Mouse (Mus musculus) intestine, embryonic 15.5 days (tissue): Measurements from ENCODE around the gene S1pr3. TPM values are rescaled to one million over a fixed set of nuclear protein-coding genes. Genes with fewer than 3 reads are reported as not detected.

Experiments used
- ATAC-seq: fragments of 200-750 bp; cut with Nextera tagmentation; 2 replicates; pipeline ENCODE4 v1.8.0; 2017; ENCODE audit warnings: moderate TSS enrichment, moderate library complexity
- H3K27ac ChIP-seq: fragments of 300-500 bp; sonication (generic); 2 replicates; pipeline ENCODE4 v1.5.1; 2015; ENCODE audit warnings: mild to moderate bottlenecking, inconsistent platforms
- H3K27me3 ChIP-seq: fragments of 300-500 bp; sonication (generic); replicated peaks from 2 replicates; pipeline ENCODE4 v1.6.1; 2015; ENCODE audit warnings: inconsistent platforms
- H3K36me3 ChIP-seq: fragments of 300-500 bp; sonication (generic); 2 replicates; pipeline ENCODE4 v1.6.1; 2015; ENCODE audit warnings: inconsistent platforms
- H3K4me1 ChIP-seq: fragments of 300-500 bp; sonication (generic); replicated peaks from 2 replicates; pipeline ENCODE4 v1.6.1; 2015; ENCODE audit warnings: inconsistent platforms
- H3K4me2 ChIP-seq: fragments of 300-500 bp; sonication (generic); replicated peaks from 2 replicates; pipeline ENCODE4 v1.6.1; 2015; ENCODE audit warnings: mild to moderate bottlenecking, inconsistent platforms
- H3K4me3 ChIP-seq: fragments of 300-500 bp; sonication (generic); replicated peaks from 2 replicates; pipeline ENCODE4 v1.5.1; 2015; ENCODE audit warnings: inconsistent platforms
- H3K9ac ChIP-seq: fragments of 300-500 bp; sonication (generic); 2 replicates; pipeline ENCODE4 v1.6.1; 2015; ENCODE audit warnings: inconsistent platforms
- H3K9me3 ChIP-seq: fragments of 300-500 bp; sonication (generic); 2 replicates; pipeline ENCODE4 v1.6.1; 2016; ENCODE audit warnings: inconsistent platforms
- WGBS: fragments of 180-500 bp; shearing (Covaris S2); methylation state at CpG from one replicate; pipeline ENCODE4 v1.1.7; 2015; 5-methylcytosine and 5-hydroxymethylcytosine counted together
- polyA plus RNA-seq: library from polyadenylated mRNA; unstranded; fragments of >200 nt; fragmentation: Nextera tagmentation; extraction: Ambion mirVana; gene quantifications from 2 replicates; pipeline ENCODE4 v1.2.1, GENCODE M21; 2015

Gene S1pr3
- polyA plus RNA-seq, 1 experiment from 2014 or later: 46.6 TPM

DNA sequence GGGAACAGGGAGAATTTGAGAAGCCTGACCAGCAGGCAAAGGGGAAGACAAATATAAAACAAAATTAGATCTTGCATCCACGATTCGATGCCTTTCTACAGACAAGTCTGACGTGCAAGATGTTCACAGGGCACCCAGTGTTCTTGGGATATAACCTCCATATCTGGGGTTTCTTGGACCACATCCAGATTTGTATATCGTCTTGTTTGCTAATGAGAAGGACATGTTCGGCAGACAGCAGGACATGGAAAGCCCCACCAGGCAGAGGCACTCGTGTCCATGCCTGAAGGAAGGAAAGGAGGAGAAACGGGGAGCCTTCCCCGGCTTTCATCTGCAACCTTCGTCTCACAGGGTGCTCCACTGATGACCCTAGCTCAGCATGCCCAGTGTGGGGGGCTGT, 2.8 kb downstream of the S1pr3 start:
- peak overlapping the region; percentile 69 for H3K27ac ChIP-seq

DNA sequence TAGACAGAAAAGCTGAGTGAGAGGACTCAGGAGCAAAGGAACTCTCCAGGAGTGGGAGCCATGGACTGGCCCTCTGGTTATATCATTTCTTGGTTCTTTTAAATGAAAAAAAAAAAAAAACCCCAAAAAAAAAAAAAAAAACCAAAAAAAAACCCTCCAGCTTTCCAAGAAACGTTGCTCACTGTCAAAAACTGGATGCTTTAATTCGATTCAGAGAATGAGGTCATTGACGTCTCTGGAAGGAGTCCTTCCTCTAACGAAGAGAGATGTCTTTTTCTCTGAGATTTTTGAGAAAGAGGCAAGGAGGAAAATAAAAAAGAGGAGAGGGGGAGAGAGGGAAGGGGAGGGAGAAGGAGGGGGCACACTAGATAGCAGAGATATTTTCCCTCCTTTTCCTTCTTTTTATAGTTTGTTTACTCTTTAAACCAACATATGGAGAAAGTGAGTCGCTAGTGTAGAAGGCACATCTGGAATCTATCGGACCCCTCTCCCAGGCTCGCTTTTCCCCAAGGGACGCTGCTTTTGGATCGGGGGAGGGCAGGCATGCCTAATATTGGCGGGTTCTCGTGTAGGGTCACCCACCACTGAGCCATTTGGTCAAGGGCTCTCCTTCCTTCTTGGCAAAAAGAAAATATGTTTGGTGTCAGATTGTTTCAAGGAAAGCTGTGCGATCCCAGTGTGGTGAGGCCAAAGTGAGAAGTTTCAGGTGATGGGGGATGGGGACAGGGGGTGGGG, 3.4 kb downstream of the S1pr3 start:
- peaks cover 18% of the 10 kb centered on the region for H3K4me1 ChIP-seq
- no peak for ATAC-seq
- 27% methylated on average over 12 of the region's 12 CpGs for WGBS

More for the DNA sequence above, 2.8 kb downstream of the S1pr3 start:
- ATAC-seq: no peak
- peak overlapping the region; percentile 54 for H3K4me3 ChIP-seq
- peaks cover 11% of the 10 kb centered on the region for H3K36me3 ChIP-seq
- 37% methylated on average over 9 of the region's 9 CpGs for WGBS
- peak overlapping the region; percentile 73 for H3K4me2 ChIP-seq
- peaks cover 13% of the 10 kb centered on the region for H3K4me1 ChIP-seq
- no peaks in the 10 kb centered on the region for H3K9me3 ChIP-seq
- no peaks in the 10 kb centered on the region for H3K27me3 ChIP-seq
- peak overlapping the region; percentile 42 for H3K9ac ChIP-seq

DNA sequence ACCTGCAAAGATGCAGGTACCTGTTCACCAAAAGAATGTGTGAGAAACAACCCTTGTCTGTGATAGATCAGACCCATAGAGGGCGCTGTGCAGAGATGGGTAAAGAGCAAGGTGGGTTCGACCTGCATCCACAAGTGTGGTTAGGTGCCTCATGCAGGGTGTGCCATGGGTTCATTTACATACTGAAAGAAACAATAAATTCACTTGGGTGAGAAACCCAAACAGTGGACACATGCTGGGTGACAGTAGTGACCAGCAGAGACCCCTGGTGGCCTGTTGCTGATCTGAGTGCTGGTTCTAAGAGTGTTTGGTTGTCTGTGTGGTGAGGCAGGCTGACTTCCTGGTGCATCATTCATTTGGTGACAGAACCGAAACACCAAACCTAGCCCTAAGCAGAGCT, 5.0 kb downstream of the S1pr3 start:
- H3K9ac ChIP-seq: no peak overlapping the region
- H3K27ac ChIP-seq: no peak overlapping the region
- H3K27me3 ChIP-seq: no peaks in the 10 kb centered on the region
- no peak overlapping the region for H3K4me2 ChIP-seq
- peaks cover 11% of the 10 kb centered on the region for H3K36me3 ChIP-seq
- peaks cover 28% of the 10 kb centered on the region for H3K4me1 ChIP-seq
- 60% methylated on average over 3 of the region's 3 CpGs for WGBS
- no peaks in the 10 kb centered on the region for H3K9me3 ChIP-seq
- H3K4me3 ChIP-seq: no peak overlapping the region
- ATAC-seq: no peak

More for the DNA sequence above, 3.4 kb downstream of the S1pr3 start:
- H3K9me3 ChIP-seq: no peaks in the 10 kb centered on the region
- peak overlapping the region; percentile 69 for H3K27ac ChIP-seq
- peak overlapping the region; percentile 42; the same call in 1 of the 2 replicates for H3K9ac ChIP-seq
- peak overlapping the region; percentile 54 for H3K4me3 ChIP-seq
- H3K36me3 ChIP-seq: peaks cover 11% of the 10 kb centered on the region
- no peaks in the 10 kb centered on the region for H3K27me3 ChIP-seq
- H3K4me2 ChIP-seq: peak overlapping the region; percentile 73

DNA sequence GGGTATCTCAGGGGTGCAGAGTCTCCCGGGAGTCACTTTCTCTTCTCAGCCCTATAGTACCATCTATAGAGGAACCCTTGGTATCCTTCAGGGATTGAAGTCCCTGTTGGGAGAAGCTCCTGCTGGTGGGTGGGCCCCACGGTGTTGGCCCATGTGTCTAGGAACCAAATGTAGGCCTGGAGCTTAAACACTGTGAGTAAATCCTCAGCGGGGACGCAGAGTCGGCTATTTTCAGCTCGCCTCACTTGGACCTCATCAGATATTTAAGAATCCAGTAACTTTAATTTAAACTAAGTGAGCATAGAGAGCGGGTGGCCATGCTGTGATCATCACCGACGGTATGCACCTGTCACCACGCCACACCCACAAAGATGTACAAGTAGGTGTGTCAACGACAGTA, 8.3 kb downstream of the S1pr3 start:
- no peaks in the 10 kb centered on the region for H3K27me3 ChIP-seq
- no peak overlapping the region for H3K4me2 ChIP-seq
- peaks cover 14% of the 10 kb centered on the region for H3K36me3 ChIP-seq
- H3K27ac ChIP-seq: no peak overlapping the region
- H3K4me3 ChIP-seq: no peak overlapping the region
- H3K4me1 ChIP-seq: peaks cover 29% of the 10 kb centered on the region
- H3K9ac ChIP-seq: no peak overlapping the region
- no peaks in the 10 kb centered on the region for H3K9me3 ChIP-seq
- 81% methylated on average over 11 of the region's 11 CpGs for WGBS
- no peak for ATAC-seq

DNA sequence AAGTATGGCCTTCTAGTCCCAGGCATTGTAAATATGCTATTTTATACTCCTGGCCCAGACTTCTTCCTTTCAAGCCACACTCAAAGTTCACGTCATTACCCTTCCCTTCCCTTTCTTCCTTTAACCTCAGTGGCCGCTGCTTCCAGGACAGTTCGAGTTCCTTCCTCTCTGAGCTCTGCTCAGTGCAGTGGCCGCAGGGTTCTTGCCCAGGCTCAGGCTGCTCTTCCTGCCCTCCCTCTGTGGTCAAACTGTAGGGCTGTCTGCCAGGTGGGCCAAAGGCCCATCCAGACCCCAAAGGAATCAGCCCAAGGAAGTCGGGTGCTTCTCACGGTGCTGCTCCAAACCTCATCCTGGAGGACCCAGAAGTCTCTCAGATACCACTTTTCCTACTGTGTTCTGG, 9.4 kb downstream of the S1pr3 start:
- peak overlapping the region; percentile 21 for H3K9ac ChIP-seq
- WGBS: 41% methylated on average over 6 of the region's 6 CpGs
- peaks cover 14% of the 10 kb centered on the region for H3K36me3 ChIP-seq
- ATAC-seq: no peak
- H3K27ac ChIP-seq: peak overlapping the region; percentile 71
- H3K4me3 ChIP-seq: no peak overlapping the region
- H3K4me2 ChIP-seq: peak overlapping the region; percentile 34
- H3K4me1 ChIP-seq: peaks cover 24% of the 10 kb centered on the region
- H3K27me3 ChIP-seq: no peaks in the 10 kb centered on the region
- no peaks in the 10 kb centered on the region for H3K9me3 ChIP-seq

DNA sequence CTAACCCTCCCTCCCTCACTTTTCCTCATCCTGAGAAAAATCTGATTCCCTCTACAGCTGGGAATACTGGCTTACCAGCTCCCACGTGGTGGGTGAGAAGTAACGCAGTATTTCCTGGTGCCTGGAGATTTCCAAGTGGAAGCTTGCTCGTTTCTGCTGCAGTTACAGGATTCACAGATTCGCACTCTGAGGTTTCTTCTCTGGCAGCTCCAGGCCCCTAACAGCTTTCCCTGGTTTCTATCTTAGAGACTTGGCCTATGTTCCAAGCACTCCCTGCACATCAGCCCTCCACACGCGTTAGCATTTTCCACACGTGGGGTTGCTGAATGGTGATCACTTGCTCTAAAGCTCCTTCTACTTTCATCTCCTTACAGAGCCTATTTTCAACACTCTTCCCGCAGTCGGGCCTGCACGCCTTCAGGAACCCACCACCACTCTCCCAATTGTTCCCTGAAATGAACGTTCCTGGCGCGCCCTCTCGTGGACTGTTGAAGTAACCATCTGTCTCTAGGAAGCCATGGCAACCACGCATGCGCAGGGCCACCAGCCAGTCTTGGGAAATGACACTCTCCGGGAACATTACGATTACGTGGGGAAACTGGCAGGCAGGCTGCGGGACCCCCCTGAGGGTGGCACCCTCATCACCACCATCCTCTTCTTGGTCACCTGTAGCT, 10.0 kb downstream of the S1pr3 start:
- no peaks in the 10 kb centered on the region for H3K27me3 ChIP-seq
- 4% methylated on average over 20 of the region's 20 CpGs for WGBS
- H3K4me3 ChIP-seq: no peak overlapping the region
- H3K36me3 ChIP-seq: peaks cover 14% of the 10 kb centered on the region
- no peaks in the 10 kb centered on the region for H3K9me3 ChIP-seq
- peaks cover 21% of the 10 kb centered on the region for H3K4me1 ChIP-seq
- peak overlapping the region; percentile 71 for H3K27ac ChIP-seq
- peak overlapping the region; percentile 34 for H3K4me2 ChIP-seq
- peak; percentile 80 for ATAC-seq
- peak overlapping the region; percentile 21 for H3K9ac ChIP-seq

DNA sequence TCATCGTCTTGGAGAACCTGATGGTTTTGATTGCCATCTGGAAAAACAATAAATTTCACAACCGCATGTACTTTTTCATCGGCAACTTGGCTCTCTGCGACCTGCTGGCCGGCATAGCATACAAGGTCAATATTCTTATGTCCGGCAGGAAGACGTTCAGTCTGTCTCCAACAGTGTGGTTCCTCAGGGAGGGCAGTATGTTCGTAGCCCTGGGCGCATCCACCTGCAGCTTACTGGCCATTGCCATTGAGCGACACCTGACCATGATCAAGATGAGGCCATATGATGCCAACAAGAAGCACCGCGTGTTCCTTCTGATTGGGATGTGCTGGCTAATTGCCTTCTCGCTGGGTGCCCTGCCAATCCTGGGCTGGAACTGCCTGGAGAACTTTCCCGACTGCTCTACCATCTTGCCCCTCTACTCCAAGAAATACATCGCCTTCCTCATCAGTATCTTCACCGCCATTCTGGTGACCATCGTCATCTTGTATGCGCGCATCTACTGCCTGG, 10.6 kb downstream of the S1pr3 start:
- peak; percentile 31; the same call in 1 of the 2 replicates for ATAC-seq
- Histone ChIP-seq H3K36me3 (peaks cover 14% of the 10 kb centered on the region), H3K27ac (no peak overlapping the region), H3K4me2 (peak overlapping the region; percentile 34), H3K9ac (no peak overlapping the region), H3K27me3 (no peaks in the 10 kb centered on the region), H3K4me1 (peaks cover 21% of the 10 kb centered on the region), H3K4me3 (no peak overlapping the region), H3K9me3 (no peaks in the 10 kb centered on the region)
- 76% methylated on average over 19 of the region's 19 CpGs for WGBS

DNA sequence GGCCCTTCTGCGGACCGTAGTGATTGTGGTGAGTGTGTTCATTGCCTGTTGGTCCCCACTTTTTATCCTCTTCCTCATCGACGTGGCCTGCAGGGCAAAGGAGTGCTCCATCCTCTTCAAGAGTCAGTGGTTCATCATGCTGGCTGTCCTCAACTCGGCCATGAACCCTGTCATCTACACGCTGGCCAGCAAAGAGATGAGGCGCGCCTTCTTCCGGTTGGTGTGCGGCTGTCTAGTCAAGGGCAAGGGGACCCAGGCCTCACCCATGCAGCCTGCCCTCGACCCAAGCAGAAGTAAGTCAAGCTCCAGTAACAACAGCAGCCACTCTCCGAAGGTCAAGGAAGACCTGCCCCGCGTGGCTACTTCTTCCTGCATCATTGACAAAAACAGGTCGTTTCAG, 11.1 kb downstream of the S1pr3 start:
- Histone ChIP-seq H3K36me3 (peaks cover 14% of the 10 kb centered on the region), H3K9ac (no peak overlapping the region), H3K9me3 (no peaks in the 10 kb centered on the region), H3K27ac (no peak overlapping the region), H3K4me2 (no peak overlapping the region), H3K4me3 (no peak overlapping the region), H3K27me3 (no peaks in the 10 kb centered on the region), H3K4me1 (peaks cover 21% of the 10 kb centered on the region)
- no peak for ATAC-seq
- WGBS: 88% methylated on average over 15 of the region's 15 CpGs

DNA sequence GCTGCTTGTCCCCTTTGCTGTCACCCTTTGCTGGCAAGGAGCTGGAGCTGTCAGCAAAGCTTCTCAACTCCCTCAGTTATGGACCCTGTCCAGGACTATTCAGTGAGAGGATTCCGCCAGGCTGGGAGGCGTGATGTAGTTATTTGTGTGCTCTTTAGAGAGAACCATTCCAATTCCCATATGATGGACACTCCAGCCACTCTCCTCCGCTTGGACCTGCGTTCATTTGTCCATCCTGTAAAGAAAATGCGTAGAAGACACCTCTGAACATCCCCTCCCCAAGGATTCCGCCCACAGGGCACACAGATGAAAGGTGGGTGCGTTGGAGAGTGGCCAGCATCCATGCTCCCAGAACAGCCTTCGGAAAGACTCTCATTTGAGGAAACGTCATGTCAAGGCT, 12.4 kb downstream of the S1pr3 start:
- WGBS: 85% methylated on average over 9 of the region's 9 CpGs
- no peaks in the 10 kb centered on the region for H3K27me3 ChIP-seq
- no peak for ATAC-seq
- 0 out of 2 replicates have a peak, but pooled peaks cover 3% of the 10 kb centered on the region for H3K36me3 ChIP-seq
- H3K4me2 ChIP-seq: no peak overlapping the region
- H3K9me3 ChIP-seq: no peaks in the 10 kb centered on the region
- H3K4me1 ChIP-seq: peaks cover 21% of the 10 kb centered on the region
- H3K27ac ChIP-seq: no peak overlapping the region
- no peak overlapping the region for H3K9ac ChIP-seq
- H3K4me3 ChIP-seq: no peak overlapping the region

DNA sequence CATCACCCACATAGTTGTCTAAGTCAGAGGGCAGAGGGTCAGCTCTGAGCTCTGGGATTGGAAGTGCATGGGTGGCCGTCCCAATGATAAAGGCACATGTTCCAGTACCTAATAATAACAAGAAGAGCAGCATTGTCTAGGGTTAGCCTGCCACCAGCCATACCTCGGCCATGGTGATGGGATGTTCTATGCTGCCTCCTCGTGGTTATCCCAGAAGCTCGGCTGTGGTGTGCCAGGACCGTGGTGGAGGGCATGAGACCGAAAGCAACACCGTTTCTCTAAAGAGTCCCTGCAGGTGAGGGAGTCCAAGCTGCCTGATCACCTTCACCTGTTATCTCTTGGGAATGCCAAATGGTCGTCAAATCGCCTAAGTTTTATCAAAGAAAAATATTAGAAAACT, 15.2 kb downstream of the S1pr3 start:
- Histone ChIP-seq H3K9me3 (no peaks in the 10 kb centered on the region), H3K9ac (no peak overlapping the region), H3K27ac (no peak overlapping the region), H3K4me3 (no peak overlapping the region), H3K4me2 (no peak overlapping the region), H3K4me1 (no peaks in the 10 kb centered on the region), H3K36me3 (0 out of 2 replicates have a peak, but pooled peaks cover 3% of the 10 kb centered on the region), H3K27me3 (no peaks in the 10 kb centered on the region)
- WGBS: 70% methylated on average over 9 of the region's 9 CpGs
- ATAC-seq: no peak

DNA sequence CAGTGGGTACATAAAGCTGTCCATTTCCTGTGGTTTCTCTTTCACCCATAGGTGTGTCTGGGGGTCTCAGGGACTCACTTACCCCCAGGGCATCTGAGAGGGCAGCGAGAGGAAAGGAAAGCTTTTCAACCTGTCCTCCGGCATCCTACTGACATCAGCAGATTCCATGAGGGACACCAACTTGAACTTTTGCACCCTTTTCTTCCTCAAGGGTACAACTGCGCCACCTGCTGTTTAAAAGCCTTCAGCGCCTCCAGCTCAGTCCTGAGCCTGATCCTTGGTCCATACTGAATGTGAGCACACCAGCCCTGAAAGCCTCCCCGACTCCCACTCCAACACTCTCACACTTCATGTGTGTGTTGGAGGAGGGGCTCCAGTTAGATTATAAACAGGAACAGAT, 16.2 kb downstream of the S1pr3 start:
- 19% methylated on average over 5 of the region's 5 CpGs for WGBS
- Histone ChIP-seq H3K36me3 (0 out of 2 replicates have a peak, but pooled peaks cover 3% of the 10 kb centered on the region), H3K4me3 (no peak overlapping the region), H3K4me2 (no peak overlapping the region; the same call in 1 of the 2 replicates), H3K9ac (no peak overlapping the region), H3K27ac (no peak overlapping the region), H3K9me3 (no peaks in the 10 kb centered on the region), H3K27me3 (no peaks in the 10 kb centered on the region), H3K4me1 (no peaks in the 10 kb centered on the region)
- peak; percentile 47 for ATAC-seq

DNA sequence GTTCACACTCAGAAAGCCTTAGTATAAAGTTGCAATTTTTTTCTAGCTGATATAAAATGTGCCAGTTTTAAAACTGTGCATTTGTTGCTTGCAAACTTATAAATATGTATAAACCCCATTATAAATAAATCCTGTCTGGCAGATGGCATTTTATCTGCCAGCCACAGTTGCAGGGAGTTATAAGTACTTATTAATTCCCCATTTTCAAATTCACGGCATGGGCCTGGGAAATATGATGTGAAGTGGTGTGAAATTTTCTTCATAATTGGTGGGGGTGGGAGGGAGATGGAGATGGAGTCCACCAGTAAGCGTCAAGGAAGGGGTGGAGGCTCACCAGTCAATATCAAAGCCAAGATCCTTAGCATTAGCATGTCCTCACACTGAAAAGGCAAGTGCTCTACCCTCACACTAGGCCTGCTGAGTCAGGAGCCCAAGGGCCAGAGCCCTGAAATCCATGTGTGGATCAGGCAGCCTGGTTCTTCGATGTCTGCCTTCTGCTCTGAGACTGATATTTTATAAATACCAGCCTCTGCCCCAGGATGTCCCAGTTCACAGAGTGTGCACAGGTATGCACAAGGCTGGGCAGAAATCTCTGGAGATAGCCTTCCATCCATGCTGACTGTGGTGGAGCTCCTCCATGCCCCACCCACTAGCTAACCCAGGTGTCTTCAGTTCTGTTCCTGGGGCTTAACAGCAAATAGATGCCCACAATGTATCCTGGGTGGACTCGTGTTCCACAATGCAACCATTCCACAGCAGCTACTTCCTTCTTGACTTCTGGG, 17.4 kb downstream of the S1pr3 start:
- Histone ChIP-seq H3K4me3 (no peak overlapping the region), H3K27ac (no peak overlapping the region), H3K9ac (no peak overlapping the region), H3K4me2 (no peak overlapping the region), H3K27me3 (no peaks in the 10 kb centered on the region), H3K36me3 (0 out of 2 replicates have a peak, but pooled peaks cover 3% of the 10 kb centered on the region), H3K4me1 (no peaks in the 10 kb centered on the region), H3K9me3 (no peaks in the 10 kb centered on the region)
- ATAC-seq: no peak
- 84% methylated on average over 4 of the region's 4 CpGs for WGBS
